Mouse (Mus musculus) T-helper 1 cell (primary cell): ENCODE measurements around the gene Rnf181.

Experiments used
- in situ Hi-C: fragments of 300-600 bp; cut with MboI, MseI; formaldehyde crosslinking; loops from one replicate; pipeline ENCODE4 v1.15.1; 2025; ENCODE audit warnings: high pct_unique_total_duplicates

Rnf181 gene

GRCm38 (mm10) chr6:72326274-72326673, 40.5 kb downstream of the Rnf181 start:
- in situ Hi-C loops = loop anchor here (10.0 kb wide), 1 partner anchor 731 kb away; no protein-coding TSS in a partner anchor

GRCm38 (mm10) chr6:72323786-72324508, 42.8 kb downstream of the Rnf181 start:
- in situ Hi-C loops = loop anchor here (5.0 to 10.0 kb wide), 2 partner anchors 52 to 729 kb away; no protein-coding TSS in a partner anchor

- in situ Hi-C loops = loop anchor here (5.0 to 10.0 kb wide), 2 partner anchors 51 to 728 kb away; no protein-coding TSS in a partner anchor
Measured at GRCm38 (mm10) chr6:72322936-72323335, 43.8 kb downstream of the Rnf181 start.

DNA sequence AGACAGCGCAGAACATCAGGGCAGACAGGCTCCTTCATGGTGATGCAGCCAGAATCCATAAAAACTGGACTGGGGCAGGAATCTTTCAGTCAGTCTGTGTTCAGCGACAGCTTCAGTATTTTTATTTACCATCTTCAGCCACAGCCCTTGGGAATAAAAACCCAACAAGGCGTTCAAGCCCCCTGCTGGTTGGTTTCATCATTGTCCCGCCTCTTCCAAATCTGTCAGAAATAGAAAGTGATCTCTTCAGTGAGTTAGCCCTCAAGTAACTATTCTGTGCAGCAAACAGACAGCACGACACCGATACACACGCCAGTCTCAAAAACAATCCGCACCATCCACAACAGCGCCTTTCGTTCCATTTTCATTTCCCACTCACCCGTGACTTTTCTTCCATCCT, 47.7 kb downstream of the Rnf181 start:
- in situ Hi-C loops = no loop called here

- in situ Hi-C loops = no loop called here
Measured at GRCm38 (mm10) chr6:72318440-72318839, 48.3 kb downstream of the Rnf181 start.

- in situ Hi-C loops = no loop called here
Measured at GRCm38 (mm10) chr6:72316044-72316443, 50.7 kb downstream of the Rnf181 start.

DNA sequence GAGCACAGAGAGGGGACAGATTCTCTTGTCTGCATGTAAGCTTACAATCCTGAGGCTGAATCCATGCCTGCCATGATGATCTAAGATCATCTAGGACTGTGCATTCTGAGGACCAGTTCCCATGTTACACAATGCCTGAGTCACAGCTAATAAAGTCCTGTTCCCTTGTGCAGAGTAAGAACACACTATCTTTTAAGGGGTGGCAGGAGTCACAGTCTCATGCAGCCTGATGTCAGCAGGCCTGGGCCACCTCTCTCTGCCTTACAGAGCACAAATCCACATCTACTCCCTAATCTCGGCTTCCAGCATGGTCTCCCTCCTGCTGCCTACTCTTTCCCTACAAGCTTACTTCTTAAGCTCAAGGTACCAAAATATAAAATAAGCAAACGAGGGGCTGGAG, 51.4 kb downstream of the Rnf181 start:
- in situ Hi-C loops = no loop called here

GRCm38 (mm10) chr6:72313124-72313867, 53.5 kb downstream of the Rnf181 start:
- in situ Hi-C loops = no loop called here

DNA sequence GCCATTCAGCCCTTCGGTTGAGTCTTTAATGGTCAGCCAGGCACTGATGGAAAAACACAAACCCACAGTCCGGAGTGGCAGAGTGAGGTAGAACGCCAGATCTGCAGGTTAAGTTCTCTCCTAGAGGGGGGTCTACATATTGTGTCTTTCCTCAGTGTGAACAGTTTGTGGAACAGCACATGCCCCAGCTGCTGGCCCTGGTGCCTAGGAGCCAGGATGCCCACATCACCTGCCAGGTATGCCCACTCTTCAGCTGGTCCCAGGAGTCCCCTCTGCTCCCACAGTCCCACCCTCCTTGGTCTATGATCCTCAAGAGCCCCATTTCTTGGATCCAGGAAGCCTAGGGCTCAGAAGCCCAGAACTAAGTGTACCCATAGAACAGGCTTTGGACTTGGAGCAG, 54.6 kb downstream of the Rnf181 start:
- in situ Hi-C loops = no loop called here
